Mouse (Mus musculus) left cerebral cortex, postnatal 25 days (tissue): ENCODE data around the gene Gm8267. TPM values are rescaled to one million over a fixed set of nuclear protein-coding genes. Genes with fewer than 3 reads are reported as not detected.
"Not testable (repeated sequence)": the region's sequence is repeated elsewhere in the genome, so short reads cannot be mapped to it uniquely, and the experiment has no call there.

Experiments used
- DNase-seq, 2 experiments: peaks; one replicate each; pipeline ENCODE4 v3.0.0; 2022; ENCODE audit warnings: low spot score in 2 of 2, mixed read lengths in 1 of 2
- intact Hi-C: fragments of 180-260 bp; cut with DNase I; formaldehyde crosslinking; loops from one replicate; pipeline ENCODE4 v1.15.1; 2025
- total RNA-seq, 2 experiments: library from RNA; stranded (reverse); gene quantifications; 2 replicates each; pipeline ENCODE4 v1.2.3; 2021

Gene Gm8267
- not detected for total RNA-seq

DNA sequence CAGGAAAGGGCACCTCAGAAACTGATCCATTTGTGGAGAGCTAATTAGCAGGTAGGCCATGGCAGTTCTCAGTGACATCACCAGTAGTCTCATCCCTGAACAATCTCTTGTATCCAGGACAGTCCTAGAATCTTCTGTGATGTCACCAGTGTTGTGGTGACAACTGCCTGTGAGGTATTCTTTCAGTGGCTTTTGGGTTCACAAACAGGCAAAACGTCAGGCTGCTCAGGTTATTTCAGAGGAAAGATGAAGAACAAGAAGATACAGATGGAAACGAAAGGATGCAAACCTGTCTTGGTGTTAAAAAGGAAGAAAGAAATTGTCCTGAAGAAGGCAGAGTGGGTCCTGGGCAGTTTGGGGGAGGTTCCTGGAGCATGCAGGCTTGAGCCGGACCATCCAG is at the start of gene Gm8267:
Gm8267 (minus strand) TSS at position 101 of the 400 bp plus-strand sequence.
- DNase-seq = no peak
- intact Hi-C loops = no loop called here

DNA sequence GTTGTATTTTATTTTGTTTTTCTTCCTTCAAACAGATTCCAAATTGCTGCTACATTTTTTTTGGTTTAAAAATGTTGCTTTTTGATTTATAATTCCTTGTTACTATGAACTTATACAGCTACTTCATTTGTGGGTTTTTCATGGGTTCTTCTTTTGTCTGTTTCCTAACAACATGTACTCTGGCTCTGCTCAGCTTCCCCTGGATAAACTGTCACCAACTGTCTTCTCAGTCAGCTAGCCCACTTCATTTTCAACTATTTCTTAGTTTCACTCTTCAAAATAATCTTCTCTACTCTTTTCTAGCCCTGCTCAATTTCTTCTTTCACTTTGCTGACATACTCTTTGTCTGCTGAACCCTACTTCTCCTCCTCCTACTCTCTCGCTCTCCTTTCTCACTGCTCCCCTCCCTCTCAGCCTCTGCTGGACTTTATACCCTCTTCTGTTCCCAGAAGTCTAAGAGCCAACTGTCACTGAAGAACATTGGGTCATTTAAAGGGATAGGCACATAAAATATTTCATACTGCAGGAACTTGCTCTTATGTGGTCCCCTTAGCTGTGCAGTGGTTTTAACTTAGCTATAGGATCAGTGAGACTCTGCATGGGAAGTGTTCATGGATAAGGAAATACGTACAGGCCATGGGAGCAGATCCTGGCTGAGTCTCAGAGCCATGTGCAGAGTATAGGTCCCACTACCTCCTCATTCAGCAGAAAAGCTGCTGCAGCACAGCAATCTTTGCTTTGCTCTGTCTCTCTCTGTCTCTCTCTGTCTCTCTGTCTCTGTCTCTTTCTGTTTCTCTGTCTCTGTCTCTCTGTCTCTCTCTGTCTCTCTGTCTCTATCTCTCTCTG is 39.6 kb upstream of the Gm8267 start:
- intact Hi-C loops, DNase-seq: not testable (repeated sequence)

DNA sequence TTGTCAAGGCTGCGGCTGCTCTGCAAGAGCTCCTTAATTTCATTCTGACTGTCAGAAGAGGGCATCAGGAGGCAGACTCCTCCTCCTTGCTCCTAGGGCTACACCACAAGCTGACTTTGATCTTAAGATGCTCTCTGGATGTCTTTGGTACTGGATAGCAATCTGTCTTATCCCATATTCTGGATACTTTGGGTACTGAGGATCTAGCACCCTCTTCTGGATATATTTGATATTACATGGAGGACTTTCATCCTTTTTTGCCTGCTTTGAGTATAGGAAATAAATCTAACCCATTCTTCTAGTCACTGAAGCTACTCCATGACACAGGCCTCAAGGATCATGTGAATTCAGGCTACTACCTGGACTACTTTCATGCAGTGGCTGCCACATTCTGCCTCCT is 7.4 kb downstream of the Gm8267 start:
- intact Hi-C loops = not testable (repeated sequence)

DNA sequence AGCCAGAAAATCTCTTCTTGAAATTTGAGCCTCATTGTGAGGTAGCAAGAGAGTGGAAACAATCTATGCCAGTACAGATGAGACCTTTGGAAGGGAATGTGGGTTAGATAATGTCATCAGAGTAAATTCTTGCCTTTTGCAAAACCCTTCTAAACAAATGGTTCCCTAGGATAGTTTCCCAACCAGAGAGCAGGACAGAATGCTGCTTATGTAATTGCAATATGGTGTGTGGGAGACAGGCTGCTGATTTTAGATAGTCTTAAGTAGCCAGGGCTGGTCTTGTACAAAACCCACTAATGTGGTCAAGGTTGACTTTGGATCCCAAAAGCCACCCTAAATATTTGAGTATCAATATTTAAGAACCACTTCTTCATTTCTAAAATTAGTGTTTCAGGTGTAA is 19.4 kb downstream of the Gm8267 start:
- intact Hi-C loops = not testable (repeated sequence)
- DNase-seq = peak; percentile 14 to 67

More for the DNA sequence above, 7.4 kb downstream of the Gm8267 start:
- DNase-seq = peak in 1 of 2 experiments; percentile 57

DNA sequence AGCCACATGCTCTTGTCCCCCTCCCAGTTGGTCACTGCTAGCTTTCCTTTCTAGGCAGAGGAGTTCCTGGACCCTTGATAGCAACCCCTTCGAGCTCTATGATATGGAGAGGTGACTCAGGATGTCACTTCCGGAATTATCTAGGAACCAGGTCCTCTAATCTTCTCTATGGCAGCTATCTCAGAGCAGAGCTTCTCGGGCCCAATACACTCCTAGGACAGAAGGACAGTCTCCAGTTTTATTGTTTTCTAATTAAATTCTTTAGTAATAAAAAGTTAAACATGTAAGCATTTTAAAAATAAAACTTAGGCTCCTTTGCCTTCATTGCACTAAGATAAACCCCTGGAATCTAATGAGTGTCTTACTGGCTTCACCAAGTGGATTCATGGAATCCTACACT is 43.8 kb downstream of the Gm8267 start, which contains the start of gene Gm8257:
Gm8257 (minus strand) TSS at position 101 of the 400 bp plus-strand sequence.
- intact Hi-C loops, DNase-seq: not testable (repeated sequence)

Other genes with a start within 250 kb of the Gm8267 start
- gene Gm17093, start 232.1 kb downstream of the Gm8267 start, total RNA-seq = not detected
- not detected for gene Gm8247, start 167.2 kb downstream of the Gm8267 start, total RNA-seq
- not detected for gene Gm5624, start 122.4 kb downstream of the Gm8267 start, total RNA-seq
- gene Gm8257, start 43.9 kb downstream of the Gm8267 start, total RNA-seq = not detected
- gene Ptgdr, start 109.0 kb upstream of the Gm8267 start, total RNA-seq = under 1 TPM; 0.69 to 0.71 TPM
- under 1 TPM; 0.16 to 0.30 TPM for gene Ptger2, start 237.9 kb upstream of the Gm8267 start, total RNA-seq